Mouse (Mus musculus) forebrain, embryonic 16.5 days (tissue): ENCODE results near the gene Bckdk. TPM values are rescaled to one million over a fixed set of nuclear protein-coding genes. Genes with fewer than 3 reads are reported as not detected.

Experiments used
- ATAC-seq: fragments of 200-750 bp; cut with Nextera tagmentation; 2 replicates; pipeline ENCODE4 v1.8.0; 2017; ENCODE audit warnings: mild to moderate bottlenecking, moderate library complexity
- H3K27ac ChIP-seq: fragments of 300-500 bp; sonication (generic); 2 replicates; pipeline ENCODE4 v1.5.1; 2014; ENCODE audit warnings: low read length, control low read depth
- H3K27me3 ChIP-seq: fragments of 300-500 bp; sonication (generic); replicated peaks from 2 replicates; pipeline ENCODE4 v1.6.1; 2014; ENCODE audit warnings: low read length; ENCODE audit not compliant: control insufficient read depth, insufficient read depth
- H3K36me3 ChIP-seq: fragments of 300-500 bp; sonication (generic); 2 replicates; pipeline ENCODE4 v1.6.1; 2014; ENCODE audit not compliant: control insufficient read depth, insufficient read depth
- H3K4me1 ChIP-seq: fragments of 300-500 bp; sonication (generic); replicated peaks from 2 replicates; pipeline ENCODE4 v1.6.1; 2014; ENCODE audit warnings: low read length; ENCODE audit not compliant: control insufficient read depth, insufficient read depth
- H3K4me2 ChIP-seq: fragments of 300-500 bp; sonication (generic); 2 replicates; pipeline ENCODE4 v1.6.1; 2014; ENCODE audit warnings: mild to moderate bottlenecking, low read length, control low read depth
- H3K4me3 ChIP-seq: fragments of 300-500 bp; sonication (generic); replicated peaks from 2 replicates; pipeline ENCODE4 v1.5.1; 2014; ENCODE audit warnings: mild to moderate bottlenecking, low read length, control low read depth
- H3K9ac ChIP-seq: fragments of 300-500 bp; sonication (generic); replicated peaks from 2 replicates; pipeline ENCODE4 v1.6.1; 2014; ENCODE audit warnings: low read depth, low read length, control low read depth
- H3K9me3 ChIP-seq: fragments of 300-500 bp; sonication (generic); 2 replicates; pipeline ENCODE4 v1.6.1; 2016; ENCODE audit warnings: low read length; ENCODE audit not compliant: control insufficient read depth
- WGBS: fragments of 180-500 bp; shearing (Covaris S2); extraction: QIAGEN DNeasy Blood & Tissue Kit; methylation state at CpG from one replicate; pipeline ENCODE4 v1.1.7; 2014; 5-methylcytosine and 5-hydroxymethylcytosine counted together
- polyA plus RNA-seq: library from polyadenylated mRNA; unstranded; fragments of >200 nt; fragmentation: Nextera tagmentation; extraction: Ambion mirVana; gene quantifications from 2 replicates; pipeline ENCODE4 v1.2.1, GENCODE M21; 2015

Bckdk gene
- polyA plus RNA-seq, 1 experiment from 2014 or later = 81.7 TPM

- Histone ChIP-seq H3K36me3 (peaks cover 7% of the 10 kb centered on the region; the same call in 1 of the 2 replicates), H3K27ac (no peak overlapping the region)
Observed at GRCm38 (mm10) chr7:127923714-127924113, 19.8 kb downstream of the Bckdk start.

GRCm38 (mm10) chr7:127925252-127925651 lies 21.4 kb downstream of the Bckdk start:
- Histone ChIP-seq H3K4me3 (no peak overlapping the region), H3K36me3 (peaks cover 7% of the 10 kb centered on the region; the same call in 1 of the 2 replicates), H3K4me2 (no peak overlapping the region), H3K27me3 (peaks cover 18% of the 10 kb centered on the region), H3K4me1 (peaks cover 4% of the 10 kb centered on the region), H3K9me3 (no peaks in the 10 kb centered on the region), H3K27ac (no peak overlapping the region), H3K9ac (no peak overlapping the region)
- 44% methylated on average over 5 of the region's 5 CpGs for WGBS
- ATAC-seq = no peak

More at GRCm38 (mm10) chr7:127923714-127924113, 19.8 kb downstream of the Bckdk start:
- Histone ChIP-seq H3K27me3 (peaks cover 6% of the 10 kb centered on the region), H3K9me3 (no peaks in the 10 kb centered on the region), H3K4me1 (no peaks in the 10 kb centered on the region), H3K4me2 (no peak overlapping the region), H3K4me3 (no peak overlapping the region), H3K9ac (no peak overlapping the region)
- WGBS = 86% methylated on average over 5 of the region's 5 CpGs
- no peak for ATAC-seq

- Histone ChIP-seq H3K9me3 (no peaks in the 10 kb centered on the region), H3K36me3 (peaks cover 4% of the 10 kb centered on the region; the same call in 1 of the 2 replicates), H3K4me1 (peaks cover 4% of the 10 kb centered on the region), H3K27ac (no peak overlapping the region), H3K9ac (no peak overlapping the region), H3K4me3 (no peak overlapping the region), H3K27me3 (peaks cover 23% of the 10 kb centered on the region), H3K4me2 (no peak overlapping the region)
- ATAC-seq = no peak
- WGBS = 92% methylated on average over 8 of the region's 8 CpGs
Observed at GRCm38 (mm10) chr7:127926066-127926465, 22.2 kb downstream of the Bckdk start.

DNA sequence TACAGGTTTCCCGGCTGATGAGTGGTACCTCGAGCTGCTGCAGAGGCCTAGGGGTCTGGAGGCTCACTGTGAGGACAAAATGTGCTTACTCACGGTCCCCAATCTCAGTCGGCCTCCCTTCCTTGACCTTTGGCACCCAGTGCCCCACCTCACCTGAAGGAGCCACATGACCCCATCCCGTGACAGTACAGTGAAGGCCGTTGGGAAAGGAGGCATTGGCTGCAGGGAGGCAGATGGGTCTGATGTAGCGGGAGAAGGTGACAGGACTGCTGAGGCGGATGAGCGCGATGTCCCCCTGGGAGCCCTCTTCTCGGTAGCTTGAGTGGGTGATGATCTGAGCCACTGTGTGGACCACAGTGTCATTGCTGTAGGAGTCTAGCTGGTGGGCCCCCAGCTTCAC lies 23.0 kb downstream of the Bckdk start:
- Histone ChIP-seq H3K4me3 (no peak overlapping the region), H3K9me3 (no peaks in the 10 kb centered on the region), H3K27me3 (peaks cover 23% of the 10 kb centered on the region), H3K4me2 (no peak overlapping the region), H3K27ac (no peak overlapping the region), H3K9ac (no peak overlapping the region), H3K36me3 (peaks cover 4% of the 10 kb centered on the region; the same call in 1 of the 2 replicates), H3K4me1 (peaks cover 4% of the 10 kb centered on the region)
- WGBS = 88% methylated on average over 11 of the region's 11 CpGs
- ATAC-seq = no peak

DNA sequence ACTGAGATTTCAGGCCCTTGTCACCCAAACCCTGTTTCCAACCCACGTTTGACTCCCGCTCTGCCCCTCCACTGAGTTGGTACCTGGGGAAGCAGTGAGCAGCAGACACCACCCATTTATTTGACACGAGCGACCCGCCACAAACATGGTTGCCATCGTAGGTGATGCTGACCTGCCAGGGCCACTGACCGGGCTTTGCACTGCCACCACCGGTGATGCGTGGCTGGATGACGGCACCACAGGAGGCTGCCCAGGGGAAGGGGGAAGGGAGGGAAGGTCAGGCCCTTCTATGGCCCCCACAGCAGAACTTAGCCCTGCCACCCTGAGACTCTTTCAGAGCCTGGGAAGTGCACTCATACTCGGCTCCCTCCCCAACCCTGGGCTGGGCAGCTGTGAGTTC lies 23.8 kb downstream of the Bckdk start:
- no peak overlapping the region for H3K4me2 ChIP-seq
- 0 out of 2 replicates have a peak, but pooled peaks cover 4% of the 10 kb centered on the region for H3K36me3 ChIP-seq
- H3K27me3 ChIP-seq = peaks cover 23% of the 10 kb centered on the region
- no peak for ATAC-seq
- peaks cover 4% of the 10 kb centered on the region for H3K4me1 ChIP-seq
- H3K4me3 ChIP-seq = no peak overlapping the region
- H3K27ac ChIP-seq = no peak overlapping the region
- H3K9me3 ChIP-seq = no peaks in the 10 kb centered on the region
- 81% methylated on average over 11 of the region's 11 CpGs for WGBS
- H3K9ac ChIP-seq = no peak overlapping the region

DNA sequence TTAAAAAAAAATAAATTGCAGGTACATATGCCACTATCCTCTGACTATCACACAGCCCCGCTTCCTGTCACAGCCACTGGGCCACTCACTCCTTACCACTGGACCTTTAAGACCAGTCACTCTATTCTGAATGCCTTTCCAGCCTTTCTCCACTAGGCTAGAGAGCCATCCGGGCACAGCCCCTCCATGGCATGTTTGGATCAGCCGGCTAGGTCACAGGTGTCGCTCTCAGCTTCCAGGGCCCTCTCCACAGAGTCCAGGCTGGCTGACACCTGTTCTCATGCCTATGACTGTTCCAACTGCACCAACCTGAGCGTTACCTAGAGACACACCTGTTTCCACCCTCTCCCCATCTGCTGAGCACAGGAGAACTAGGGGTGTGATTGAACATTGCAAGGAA lies 24.7 kb downstream of the Bckdk start:
- no peak overlapping the region for H3K4me3 ChIP-seq
- WGBS = 52% methylated on average over 5 of the region's 5 CpGs
- no peak overlapping the region for H3K27ac ChIP-seq
- no peak overlapping the region for H3K9ac ChIP-seq
- H3K27me3 ChIP-seq = peaks cover 23% of the 10 kb centered on the region
- H3K9me3 ChIP-seq = no peaks in the 10 kb centered on the region
- H3K36me3 ChIP-seq = 0 out of 2 replicates have a peak, but pooled peaks cover 4% of the 10 kb centered on the region
- no peak overlapping the region for H3K4me2 ChIP-seq
- H3K4me1 ChIP-seq = peaks cover 4% of the 10 kb centered on the region
- no peak for ATAC-seq

- H3K36me3 ChIP-seq = 0 out of 2 replicates have a peak, but pooled peaks cover under 1% of the 10 kb centered on the region
- H3K27ac ChIP-seq = no peak within 1 kb of the TSS
- no peaks in the 10 kb centered on the region for H3K9me3 ChIP-seq
- H3K4me2 ChIP-seq = no peak within 1 kb of the TSS
- H3K27me3 ChIP-seq = peaks cover 23% of the 10 kb centered on the region
- H3K9ac ChIP-seq = no peak within 1 kb of the TSS
- no peak for ATAC-seq
- whole genome bisulfite sequencing = 5% methylated on average over 5 of the region's 6 CpGs
- peaks cover 8% of the 10 kb centered on the region for H3K4me1 ChIP-seq
- no peak within 1 kb of the TSS for H3K4me3 ChIP-seq
Observed at GRCm38 (mm10) chr7:127929923-127930322, 26.0 kb downstream of the Bckdk start, which contains the start of gene Prss8. TSS of gene Prss8 (minus strand) at chr7:127930104.

DNA sequence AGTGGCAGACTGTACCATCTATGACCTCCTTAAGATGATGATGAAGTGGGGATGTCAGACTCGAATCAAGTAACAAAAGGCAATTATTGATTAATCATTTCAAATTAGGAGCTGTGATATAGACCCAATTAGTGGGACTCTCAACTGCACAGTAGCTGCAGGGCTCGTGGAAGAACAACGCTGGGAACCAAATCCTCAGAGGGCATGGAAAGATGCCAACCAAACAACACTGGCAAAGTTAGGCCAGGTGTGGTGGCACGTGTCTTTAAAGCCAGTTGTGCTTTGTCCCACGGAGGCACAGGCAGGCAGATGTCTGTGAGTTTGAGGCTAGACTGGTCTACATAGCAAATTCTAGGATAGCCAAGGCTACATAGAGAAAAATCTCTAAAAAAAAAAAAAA lies 26.8 kb downstream of the Bckdk start:
- no peak overlapping the region for H3K4me3 ChIP-seq
- no peaks in the 10 kb centered on the region for H3K36me3 ChIP-seq
- no peak overlapping the region for H3K27ac ChIP-seq
- H3K4me1 ChIP-seq = peaks cover 10% of the 10 kb centered on the region
- no peak overlapping the region for H3K4me2 ChIP-seq
- ATAC-seq = no peak
- peaks cover 23% of the 10 kb centered on the region for H3K27me3 ChIP-seq
- no peaks in the 10 kb centered on the region for H3K9me3 ChIP-seq
- WGBS = 60% methylated on average over 5 of the region's 5 CpGs
- H3K9ac ChIP-seq = no peak overlapping the region

GRCm38 (mm10) chr7:127931351-127932135 lies 27.7 kb downstream of the Bckdk start:
- 36% methylated on average over 13 of the region's 13 CpGs for WGBS
- no peak overlapping the region for H3K4me3 ChIP-seq
- ATAC-seq = no peak
- H3K4me1 ChIP-seq = peaks cover 18% of the 10 kb centered on the region
- H3K9ac ChIP-seq = no peak overlapping the region
- H3K9me3 ChIP-seq = no peaks in the 10 kb centered on the region
- H3K27me3 ChIP-seq = peaks cover 23% of the 10 kb centered on the region
- no peaks in the 10 kb centered on the region for H3K36me3 ChIP-seq
- H3K4me2 ChIP-seq = no peak overlapping the region
- no peak overlapping the region for H3K27ac ChIP-seq
